Mouse (Mus musculus) MEL (cell line): ENCODE data around the gene Trmu. TPM values are rescaled to one million over a fixed set of nuclear protein-coding genes. Genes with fewer than 3 reads are reported as not detected.
A peak's percentile ranks its signal among the peaks of the same experiment; 100 is the strongest.

Source experiments
- DNase-seq: peaks from one replicate; pipeline ENCODE4 v3.0.0; 2011; ENCODE audit warnings: low read depth, low spot score
- H3K27ac ChIP-seq: 2 replicates; pipeline ENCODE4 v1.5.1; 2012; ENCODE audit warnings: low read depth, mild to moderate bottlenecking, control low read depth, low read length, moderate library complexity; ENCODE audit not compliant: control insufficient read depth
- H3K27me3 ChIP-seq, 2 experiments: fragments of 150-350 bp in 1 of 2; sonication (generic) in 1 of 2; 2 replicates each; pipeline ENCODE4 v1.6.1; 2012; ENCODE audit warnings: low read length in 2 of 2, mild to moderate bottlenecking in 2 of 2, improper control_type of control experiment in 1 of 2, moderate library complexity in 1 of 2; ENCODE audit not compliant: insufficient read depth in 2 of 2, control insufficient read depth in 1 of 2
- H3K36me3 ChIP-seq, 2 experiments: 2 replicates each; pipeline ENCODE4 v1.6.1; 2012 to 2014; ENCODE audit warnings: low read length in 2 of 2, improper control_type of control experiment in 1 of 2, inconsistent platforms in 1 of 2, mild to moderate bottlenecking in 1 of 2; ENCODE audit not compliant: insufficient read depth in 2 of 2, control insufficient read depth in 1 of 2
- H3K4me1 ChIP-seq, 2 experiments: fragments of 150-350 bp in 1 of 2; sonication (generic) in 1 of 2; 2 replicates each; pipeline ENCODE4 v1.6.1; 2012; ENCODE audit warnings: low read length in 2 of 2, improper control_type of control experiment in 1 of 2, mild to moderate bottlenecking in 1 of 2; ENCODE audit not compliant: insufficient read depth in 2 of 2, control insufficient read depth in 1 of 2
- H3K4me3 ChIP-seq, 2 experiments: fragments of 150-350 bp in 1 of 2; sonication (generic) in 1 of 2; 2 replicates each; pipeline ENCODE4 v1.5.1; 2012; ENCODE audit warnings: low read depth in 2 of 2, low read length in 2 of 2, mild to moderate bottlenecking in 2 of 2, moderate library complexity in 2 of 2, control low read depth in 1 of 2, improper control_type of control experiment in 1 of 2; ENCODE audit not compliant: control insufficient read depth in 1 of 2, insufficient read depth in 1 of 2
- H3K79me2 ChIP-seq: 2 replicates; pipeline ENCODE4 v1.6.1; 2012; ENCODE audit warnings: mild to moderate bottlenecking, low read length, moderate library complexity; ENCODE audit not compliant: control insufficient read depth, poor library complexity, insufficient read depth
- H3K9ac ChIP-seq: 2 replicates; pipeline ENCODE4 v1.6.1; 2012; ENCODE audit warnings: low read depth, mild to moderate bottlenecking, control low read depth, low read length, moderate library complexity; ENCODE audit not compliant: control insufficient read depth, poor library complexity, severe bottlenecking
- H3K9me3 ChIP-seq: fragments of 150-350 bp; sonication (generic); replicated peaks from 2 replicates; pipeline ENCODE4 v1.6.1; 2012; ENCODE audit warnings: mild to moderate bottlenecking, low read length, improper control_type of control experiment, moderate library complexity; ENCODE audit not compliant: insufficient read depth
- BHLHE40 ChIP-seq: IDR thresholded peaks from 2 replicates; pipeline ENCODE4 v1.6.1; 2012; ENCODE audit warnings: low read depth, mild to moderate bottlenecking, inconsistent platforms, low read length, improper control_type of control experiment, borderline replicate concordance
- CHD1 ChIP-seq: IDR thresholded peaks from 2 replicates; pipeline ENCODE4 v1.6.1; 2012; ENCODE audit warnings: low read depth, mild to moderate bottlenecking, inconsistent platforms, low read length, improper control_type of control experiment
- CHD2 ChIP-seq: IDR thresholded peaks from 2 replicates; pipeline ENCODE4 v1.6.1; 2011; ENCODE audit warnings: low read length, improper control_type of control experiment
- CTCF ChIP-seq, 3 experiments: IDR thresholded peaks in 2 of 3; conservative IDR thresholded peaks in 1 of 3; 2 replicates each; pipeline ENCODE4 v1.5.1; 2011 to 2012; ENCODE audit warnings: low read length in 3 of 3, low read depth in 2 of 3, mild to moderate bottlenecking in 2 of 3, improper control_type of control experiment in 1 of 3, inconsistent platforms in 1 of 3, mixed read lengths in 1 of 3, moderate library complexity in 1 of 3; ENCODE audit not compliant: control insufficient read depth in 1 of 3, insufficient read depth in 1 of 3, poor library complexity in 1 of 3, severe bottlenecking in 1 of 3
- ELF1 ChIP-seq: IDR thresholded peaks from 2 replicates; pipeline ENCODE4 v1.6.1; 2014; ENCODE audit warnings: low read depth, mild to moderate bottlenecking, inconsistent platforms, low read length, improper control_type of control experiment, moderate library complexity
- EP300 ChIP-seq, 2 experiments: IDR thresholded peaks; 2 replicates each; pipeline ENCODE4 v1.6.1; 2011; ENCODE audit warnings: improper control_type of control experiment in 2 of 2, low read length in 2 of 2, low read depth in 1 of 2, mild to moderate bottlenecking in 1 of 2
- ETS1 ChIP-seq: IDR thresholded peaks from 2 replicates; pipeline ENCODE4 v1.6.1; 2012; ENCODE audit warnings: low read depth, mild to moderate bottlenecking, inconsistent platforms, low read length, improper control_type of control experiment, moderate library complexity
- HCFC1 ChIP-seq: IDR thresholded peaks from 2 replicates; pipeline ENCODE4 v1.6.1; 2012; ENCODE audit warnings: low read depth, mild to moderate bottlenecking, inconsistent platforms, low read length, improper control_type of control experiment, moderate library complexity
- KAT2A ChIP-seq: conservative IDR thresholded peaks from 2 replicates; pipeline ENCODE4 v1.6.1; 2012; ENCODE audit warnings: low read depth, low read length, improper control_type of control experiment, inconsistent platforms
- MAFK ChIP-seq: IDR thresholded peaks from 2 replicates; pipeline ENCODE4 v1.6.1; 2011; ENCODE audit warnings: low read depth, mild to moderate bottlenecking, low read length, improper control_type of control experiment, borderline replicate concordance
- MAZ ChIP-seq: IDR thresholded peaks from 2 replicates; pipeline ENCODE4 v1.6.1; 2012; ENCODE audit warnings: low read depth, mild to moderate bottlenecking, inconsistent platforms, low read length, improper control_type of control experiment
- MEF2A ChIP-seq: IDR thresholded peaks from 2 replicates; pipeline ENCODE4 v1.6.1; 2014; ENCODE audit warnings: low read depth, mild to moderate bottlenecking, inconsistent platforms, low read length, improper control_type of control experiment; ENCODE audit not compliant: poor library complexity, insufficient replicate concordance, severe bottlenecking; ENCODE audit errors: extremely low read depth
- MXI1 ChIP-seq: IDR thresholded peaks from 2 replicates; pipeline ENCODE4 v1.6.1; 2011; ENCODE audit warnings: mild to moderate bottlenecking, low read depth, low read length, improper control_type of control experiment
- POLR2A ChIP-seq, 2 experiments: IDR thresholded peaks; 2 replicates each; pipeline ENCODE4 v1.6.1; 2011 to 2012; ENCODE audit warnings: low read length in 2 of 2, mild to moderate bottlenecking in 2 of 2, control low read depth in 1 of 2, improper control_type of control experiment in 1 of 2, low read depth in 1 of 2, moderate library complexity in 1 of 2; ENCODE audit not compliant: control insufficient read depth in 1 of 2, insufficient read depth in 1 of 2, poor library complexity in 1 of 2
- POLR2AphosphoS2 ChIP-seq: IDR thresholded peaks from 2 replicates; pipeline ENCODE4 v1.6.1; 2011; ENCODE audit warnings: low read length, improper control_type of control experiment
- RAD21 ChIP-seq: IDR thresholded peaks from 2 replicates; pipeline ENCODE4 v1.6.1; 2011; ENCODE audit warnings: mild to moderate bottlenecking, low read depth, low read length, improper control_type of control experiment
- RCOR1 ChIP-seq: IDR thresholded peaks from 2 replicates; pipeline ENCODE4 v1.6.1; 2012; ENCODE audit warnings: low read depth, mild to moderate bottlenecking, inconsistent platforms, low read length, improper control_type of control experiment
- SMC3 ChIP-seq: IDR thresholded peaks from 2 replicates; pipeline ENCODE4 v1.6.1; 2011; ENCODE audit warnings: low read depth, low read length, improper control_type of control experiment
- TAL1 ChIP-seq: IDR thresholded peaks from 2 replicates; pipeline ENCODE4 v1.6.1; 2012; ENCODE audit warnings: mild to moderate bottlenecking, inconsistent platforms, low read length, moderate library complexity, mixed read lengths
- TBP ChIP-seq: IDR thresholded peaks from 2 replicates; pipeline ENCODE4 v1.8.0; 2011; ENCODE audit warnings: low read depth, low read length, improper control_type of control experiment
- TCF12 ChIP-seq: IDR thresholded peaks from 2 replicates; pipeline ENCODE4 v1.6.1; 2014; ENCODE audit warnings: low read depth, mild to moderate bottlenecking, inconsistent platforms, low read length, improper control_type of control experiment, moderate library complexity
- UBTF ChIP-seq: IDR thresholded peaks from 2 replicates; pipeline ENCODE4 v1.6.1; 2012; ENCODE audit warnings: low read depth, mild to moderate bottlenecking, inconsistent platforms, low read length, improper control_type of control experiment, moderate library complexity, borderline replicate concordance; ENCODE audit not compliant: insufficient read depth
- ZC3H11A ChIP-seq: IDR thresholded peaks from 2 replicates; pipeline ENCODE4 v1.6.1; 2012; ENCODE audit warnings: low read depth, mild to moderate bottlenecking, inconsistent platforms, low read length, improper control_type of control experiment
- ZMIZ1 ChIP-seq: IDR thresholded peaks from 2 replicates; pipeline ENCODE4 v1.6.1; 2012; ENCODE audit warnings: low read depth, mild to moderate bottlenecking, inconsistent platforms, low read length, improper control_type of control experiment, moderate library complexity
- ZNF384 ChIP-seq: IDR thresholded peaks from 2 replicates; pipeline ENCODE4 v1.6.1; 2012; ENCODE audit warnings: low read depth, mild to moderate bottlenecking, inconsistent platforms, low read length, improper control_type of control experiment
- polyA plus RNA-seq, 2 experiments: library from polyadenylated mRNA; stranded (reverse) in 1 of 2; unstranded in 1 of 2; fragments of >175 nt in 1 of 2; fragments of >200 nt in 1 of 2; gene quantifications; 2 replicates each; pipeline versions ENCODE4 v1.2.1 to v1.2.4; 2012; ENCODE audit warnings: low replicate concordance in 2 of 2, low read depth in 1 of 2; ENCODE audit not compliant: insufficient read length in 2 of 2, insufficient read depth in 1 of 2, missing spikeins in 1 of 2
- total RNA-seq: library from RNA; depleted of rRNA; stranded (reverse); fragments of 300-350 nt; gene quantifications from 2 replicates; pipeline ENCODE4 v1.2.3, GENCODE M21; 2012

Trmu gene
- total and polyA plus RNA-seq, 3 experiments, result 21.9 to 22.2 TPM; not detected in 1

DNA sequence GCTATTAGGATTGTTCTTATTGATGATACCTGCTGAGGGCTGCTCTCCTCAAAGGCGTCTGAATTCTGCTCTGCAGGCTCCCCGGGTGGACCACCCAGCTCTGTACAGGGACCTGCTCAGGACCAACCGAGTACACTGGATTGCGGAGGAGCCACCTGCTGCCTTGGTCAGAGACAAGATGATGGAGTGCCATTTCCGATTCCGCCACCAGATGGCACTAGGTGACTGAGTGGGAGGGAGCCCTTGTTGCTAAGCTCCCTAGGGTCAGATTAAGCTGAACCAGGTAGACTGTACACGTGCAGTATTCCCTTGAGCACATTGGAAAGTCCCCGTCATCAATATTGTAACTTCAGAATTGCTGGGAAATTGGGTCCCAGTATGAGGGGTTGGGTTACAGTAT lies 17.2 kb downstream of the Trmu start:
- peak; percentile 77 for DNase-seq
- Histone ChIP-seq H3K27me3 (no peaks in the 10 kb centered on the region), H3K36me3 (no peaks in the 10 kb centered on the region; a peak in 1 of 4 replicates), H3K27ac (no peak overlapping the region), H3K4me1 (no peaks in the 10 kb centered on the region), H3K9ac (no peak overlapping the region), H3K4me3 (no peak overlapping the region), H3K79me2 (no peaks in the 10 kb centered on the region), H3K9me3 (no peaks in the 10 kb centered on the region)
- TF ChIP-seq RAD21 (peak; percentile 90), CHD2 (no peak), UBTF (no peak), ZC3H11A (peak; percentile 74), MAZ (0 out of 2 replicates have a peak, but pooled peaks have one; percentile 45), SMC3 (peak; percentile 90), CTCF (IDR thresholded peaks at IDR 0.05 in 2 of 3, conservative IDR thresholded peaks at IDR 0.05 in 1 of 3; ENCODE audit: control insufficient read depth in 1 of 3, insufficient read depth in 1 of 3, low read depth in 2 of 3, low read length in 3 of 3, poor library complexity in 1 of 3, severe bottlenecking in 1 of 3) (peak; percentile 93 to 97 (median 94))

DNA sequence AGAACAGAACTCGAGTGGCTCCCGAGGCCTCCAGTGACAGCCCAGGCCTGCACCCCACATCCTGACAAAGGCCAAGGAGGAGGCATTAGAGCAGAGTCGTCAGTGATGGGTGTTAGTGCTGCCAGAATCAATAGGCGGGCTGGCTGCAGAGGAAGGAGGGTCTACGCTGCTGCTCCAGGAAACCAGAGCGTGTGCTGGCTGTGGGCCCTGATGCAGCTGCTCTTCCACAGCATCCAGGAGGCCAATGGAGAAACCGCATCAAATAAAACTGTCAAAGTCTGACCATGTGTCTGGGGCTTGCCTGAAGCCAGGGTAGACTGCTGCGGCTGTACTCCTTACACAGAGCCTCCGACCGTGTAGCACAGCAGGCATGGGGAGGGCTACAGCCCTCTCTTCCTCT lies 18.0 kb downstream of the Trmu start:
- no peaks in the 10 kb centered on the region for H3K79me2 ChIP-seq
- H3K9me3 ChIP-seq, result no peaks in the 10 kb centered on the region
- H3K27me3 ChIP-seq, result no peaks in the 10 kb centered on the region
- peaks cover 0 to 1% of the 10 kb centered on the region in 2 experiments; a peak in 2 of 4 replicates for H3K36me3 ChIP-seq
- no peak overlapping the region for H3K4me3 ChIP-seq
- peaks cover 0 to 6% of the 10 kb centered on the region in 2 experiments; a peak in 2 of 4 replicates for H3K4me1 ChIP-seq
- H3K27ac ChIP-seq, result no peak overlapping the region
- TF ChIP-seq CHD1, result no peak
- no peak for TF ChIP-seq KAT2A
- TF ChIP-seq POLR2AphosphoS2, result no peak
- no peak for TF ChIP-seq ZMIZ1
- TF ChIP-seq SMC3, result no peak
- no peak for TF ChIP-seq ETS1
- no peak for TF ChIP-seq RAD21
- DNase-seq, result no peak
- no peak overlapping the region for H3K9ac ChIP-seq

DNA sequence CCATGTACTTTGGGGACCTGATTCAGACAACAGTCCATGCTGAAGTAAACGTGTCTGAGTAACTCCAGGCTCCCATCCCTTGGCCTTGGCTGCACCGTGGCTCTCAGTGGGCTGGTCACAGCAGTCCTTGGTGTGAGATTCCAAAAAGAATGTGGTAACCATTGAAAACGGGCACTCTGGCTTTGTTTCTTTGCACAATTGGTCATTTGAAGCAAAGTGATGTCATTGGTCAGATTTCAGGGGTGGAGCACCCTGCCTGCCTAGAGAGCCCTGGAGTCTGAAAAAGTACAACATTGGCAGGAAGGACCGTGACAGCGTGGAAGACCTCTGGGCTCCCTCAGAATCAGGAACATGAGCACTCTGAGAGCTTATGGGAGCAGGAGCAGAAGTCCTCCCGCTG lies 20.3 kb downstream of the Trmu start:
- Histone ChIP-seq H3K27me3 (no peaks in the 10 kb centered on the region), H3K9me3 (no peaks in the 10 kb centered on the region), H3K79me2 (no peaks in the 10 kb centered on the region), H3K4me3 (no peak overlapping the region), H3K9ac (no peak overlapping the region), H3K27ac (no peak overlapping the region), H3K36me3 (peaks cover 0 to 2% of the 10 kb centered on the region in 2 experiments; a peak in 1 of 4 replicates), H3K4me1 (peaks cover 0 to 19% of the 10 kb centered on the region in 2 experiments; a peak in 3 of 4 replicates)
- TF ChIP-seq RCOR1, result no peak
- TF ChIP-seq UBTF, result no peak
- no peak for TF ChIP-seq HCFC1
- TF ChIP-seq MEF2A, result no peak
- TF ChIP-seq TCF12, result no peak
- no peak for TF ChIP-seq ETS1
- no peak for TF ChIP-seq TBP
- no peak for TF ChIP-seq TAL1
- no peak for TF ChIP-seq EP300 (IDR thresholded peaks at IDR 0.05; ENCODE audit: low read depth in 1 of 2, low read length in 2 of 2)
- no peak for TF ChIP-seq CHD1
- no peak for TF ChIP-seq BHLHE40
- no peak for TF ChIP-seq MXI1
- no peak for TF ChIP-seq MAFK
- TF ChIP-seq POLR2AphosphoS2, result no peak
- no peak for TF ChIP-seq ZNF384
- no peak for TF ChIP-seq CHD2
- TF ChIP-seq ELF1, result no peak
- no peak for TF ChIP-seq POLR2A (IDR thresholded peaks at IDR 0.05; ENCODE audit: control insufficient read depth in 1 of 2, insufficient read depth in 1 of 2, low read depth in 1 of 2, low read length in 2 of 2, poor library complexity in 1 of 2)
- no peak for TF ChIP-seq MAZ
- DNase-seq, result no peak
